Mouse (Mus musculus) cortical plate, adult 2 months (tissue): ENCODE measurements around the gene Zdhhc5.

ENCODE experiments used
- CTCF ChIP-seq: fragments of 200-500 bp; IDR thresholded peaks from 2 replicates; pipeline ENCODE4 v1.5.1; 2011; ENCODE audit warnings: mild to moderate bottlenecking, control low read depth, low read length; ENCODE audit not compliant: insufficient read depth; ENCODE audit errors: extremely low read depth
- POLR2A ChIP-seq: fragments of 200-500 bp; IDR thresholded peaks from 2 replicates; pipeline ENCODE4 v1.6.1; 2011; ENCODE audit warnings: mild to moderate bottlenecking, low read length, control low read depth; ENCODE audit not compliant: insufficient read depth; ENCODE audit errors: extremely low read depth

- no peak for TF ChIP-seq POLR2A
- TF ChIP-seq CTCF = 0 out of 2 replicates have a peak, but pooled peaks have one; percentile 3
Measured at GRCm38 (mm10) chr2:84653354-84653753, 61.6 kb downstream of the Zdhhc5 start.
